Mouse (Mus musculus) heart, adult 2 months (tissue): Measurements from ENCODE around the gene Dhx40.

Experiments used
- CTCF ChIP-seq: fragments of 200-600 bp; IDR thresholded peaks from 2 replicates; pipeline ENCODE4 v1.8.1; 2022; ENCODE audit warnings: antibody characterized with exemption, mild to moderate bottlenecking, moderate library complexity
- EP300 ChIP-seq: fragments of 200-500 bp; IDR thresholded peaks from 2 replicates; pipeline ENCODE4 v1.6.1; 2011; ENCODE audit warnings: low read depth, low read length, control low read depth; ENCODE audit not compliant: insufficient read depth
- POLR2A ChIP-seq: fragments of 200-500 bp; IDR thresholded peaks from 2 replicates; pipeline ENCODE4 v1.6.1; 2011; ENCODE audit warnings: mild to moderate bottlenecking, low read depth, low read length, control low read depth; ENCODE audit not compliant: insufficient read depth

DNA sequence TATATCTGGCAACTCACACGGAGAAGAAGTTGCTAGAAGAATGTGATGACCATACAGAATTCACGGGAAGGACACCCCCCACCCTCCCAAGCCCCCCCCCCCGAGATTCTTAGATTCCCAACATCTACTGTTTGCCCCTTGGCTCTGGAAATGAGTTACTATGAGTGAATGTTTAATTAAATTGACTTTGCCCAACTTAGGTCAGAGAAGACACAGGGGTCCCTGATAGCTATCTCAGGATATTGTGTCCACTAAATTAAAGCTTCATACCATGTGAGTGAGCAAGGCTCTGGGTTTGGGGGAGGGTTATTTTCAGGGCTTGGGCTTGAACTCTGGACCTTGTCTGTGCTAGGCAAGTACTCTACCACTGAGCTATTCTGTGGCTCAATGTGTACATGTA lies 25.6 kb upstream of the Dhx40 start:
- TF ChIP-seq POLR2A (no peak), CTCF (no peak), EP300 (no peak)
